Mouse (Mus musculus) stomach, embryonic 15.5 days (tissue): ENCODE results near the gene Pom121l2. TPM values are rescaled to one million over a fixed set of nuclear protein-coding genes. Genes with fewer than 3 reads are reported as not detected.

Experiments
- ATAC-seq: fragments of 200-750 bp; cut with Nextera tagmentation; 2 replicates; pipeline ENCODE4 v1.8.0; 2017; ENCODE audit warnings: low read depth, moderate number of reproducible peaks, moderate TSS enrichment; ENCODE audit not compliant: insufficient read depth, low FRiP score
- H3K27ac ChIP-seq: fragments of 300-500 bp; sonication (generic); 2 replicates; pipeline ENCODE4 v1.5.1; 2015; ENCODE audit warnings: mild to moderate bottlenecking, inconsistent platforms
- H3K27me3 ChIP-seq: fragments of 300-500 bp; sonication (generic); replicated peaks from 2 replicates; pipeline ENCODE4 v1.6.1; 2015; ENCODE audit warnings: inconsistent platforms
- H3K36me3 ChIP-seq: fragments of 300-500 bp; sonication (generic); 2 replicates; pipeline ENCODE4 v1.6.1; 2015; ENCODE audit warnings: inconsistent platforms
- H3K4me1 ChIP-seq: fragments of 300-500 bp; sonication (generic); 2 replicates; pipeline ENCODE4 v1.6.1; 2015; ENCODE audit warnings: inconsistent platforms
- H3K4me2 ChIP-seq: fragments of 300-500 bp; sonication (generic); 2 replicates; pipeline ENCODE4 v1.6.1; 2015; ENCODE audit warnings: mild to moderate bottlenecking, inconsistent platforms
- H3K4me3 ChIP-seq: fragments of 300-500 bp; sonication (generic); replicated peaks from 2 replicates; pipeline ENCODE4 v1.5.1; 2015; ENCODE audit warnings: inconsistent platforms
- H3K9ac ChIP-seq: fragments of 300-500 bp; sonication (generic); 2 replicates; pipeline ENCODE4 v1.6.1; 2015; ENCODE audit warnings: inconsistent platforms
- H3K9me3 ChIP-seq: fragments of 300-500 bp; sonication (generic); 2 replicates; pipeline ENCODE4 v1.6.1; 2016; ENCODE audit warnings: inconsistent platforms
- WGBS: fragments of 180-500 bp; shearing (Covaris S2); methylation state at CpG from one replicate; pipeline ENCODE4 v1.1.7; 2015; 5-methylcytosine and 5-hydroxymethylcytosine counted together
- polyA plus RNA-seq: library from polyadenylated mRNA; unstranded; fragments of >200 nt; fragmentation: Nextera tagmentation; extraction: Ambion mirVana; gene quantifications from 2 replicates; pipeline ENCODE4 v1.2.1, GENCODE M21; 2015

The Pom121l2 gene
- polyA plus RNA-seq, 1 experiment from 2014 or later: 0.12 TPM

DNA sequence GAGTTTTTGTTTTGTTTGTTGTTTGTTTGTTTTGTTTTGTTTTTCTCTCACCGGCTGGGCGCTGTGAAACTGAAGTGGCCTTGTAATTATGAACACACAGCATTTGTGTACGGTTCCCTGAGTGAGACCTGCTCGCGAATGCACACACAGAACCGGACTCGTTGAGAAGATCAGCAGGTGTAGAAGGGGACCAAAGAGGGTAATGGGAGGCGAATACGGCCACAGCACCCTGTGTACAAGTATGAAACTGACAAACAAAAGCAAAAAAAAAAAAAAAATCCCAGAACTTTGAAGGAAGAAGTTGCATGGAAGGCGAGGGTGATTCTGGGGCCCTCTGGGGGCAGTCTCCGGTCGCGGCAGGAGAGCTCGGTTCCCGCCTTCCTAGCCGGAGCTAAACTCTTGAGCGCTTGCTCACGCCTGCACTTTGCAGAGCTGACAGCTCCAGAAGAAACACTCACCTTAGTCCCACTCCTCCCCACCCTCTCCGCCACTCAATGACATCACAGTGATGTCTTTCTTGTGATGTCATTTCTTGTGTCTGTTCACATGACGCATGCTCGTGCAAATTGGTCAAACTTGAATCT lies 14.4 kb downstream of the Pom121l2 start:
- peak overlapping the region; percentile 42 for H3K4me3 ChIP-seq
- H3K36me3 ChIP-seq: no peaks in the 10 kb centered on the region
- H3K27me3 ChIP-seq: peaks cover 49% of the 10 kb centered on the region
- H3K4me2 ChIP-seq: peak overlapping the region; percentile 67
- peaks cover 12% of the 10 kb centered on the region; the same call in 1 of the 2 replicates for H3K4me1 ChIP-seq
- WGBS: 2% methylated on average over 21 of the region's 21 CpGs
- ATAC-seq: no peak
- no peaks in the 10 kb centered on the region for H3K9me3 ChIP-seq
- no peak overlapping the region for H3K27ac ChIP-seq
- no peak overlapping the region for H3K9ac ChIP-seq

DNA sequence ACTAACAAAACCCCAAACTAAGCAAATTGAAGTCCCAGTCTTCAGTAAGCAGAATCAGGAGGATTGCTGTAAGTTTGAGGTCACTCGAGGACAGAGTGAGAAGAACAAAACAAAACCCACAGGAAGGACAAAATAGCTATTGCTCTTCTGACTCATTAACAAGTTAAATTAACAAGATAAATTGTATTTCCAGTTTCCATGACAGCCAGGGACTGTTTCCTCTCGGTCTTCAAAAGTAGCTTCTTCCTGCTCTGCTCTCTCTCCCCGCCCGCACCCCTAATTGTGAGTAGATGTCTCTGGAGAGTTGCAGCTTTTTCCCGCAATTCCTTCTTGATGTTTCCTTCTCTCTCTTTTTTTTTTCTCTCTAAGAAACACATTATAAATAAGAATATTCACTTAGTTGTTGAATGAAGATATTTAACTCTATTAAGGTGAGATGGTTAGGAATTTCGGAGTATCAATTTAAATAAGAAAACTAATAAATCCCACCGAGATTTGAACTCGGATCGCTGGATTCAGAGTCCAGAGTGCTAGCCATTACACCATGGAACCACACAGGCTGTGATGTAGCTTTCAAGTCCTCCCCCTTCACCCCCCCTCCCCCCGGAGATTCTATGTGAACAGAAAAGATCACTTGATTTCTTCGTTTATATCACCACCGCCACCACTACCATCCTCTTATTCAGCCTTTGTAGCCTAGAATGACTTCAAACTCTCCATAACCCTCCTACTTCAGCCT lies 15.3 kb downstream of the Pom121l2 start:
- Histone ChIP-seq H3K4me1 (peaks cover 12% of the 10 kb centered on the region; the same call in 1 of the 2 replicates), H3K27me3 (peaks cover 56% of the 10 kb centered on the region), H3K9ac (no peak overlapping the region), H3K4me2 (peak overlapping the region; percentile 67), H3K36me3 (no peaks in the 10 kb centered on the region), H3K27ac (no peak overlapping the region), H3K4me3 (peak overlapping the region; percentile 42), H3K9me3 (no peaks in the 10 kb centered on the region)
- no peak for ATAC-seq
- WGBS: 3% methylated on average over 12 of the region's 12 CpGs

DNA sequence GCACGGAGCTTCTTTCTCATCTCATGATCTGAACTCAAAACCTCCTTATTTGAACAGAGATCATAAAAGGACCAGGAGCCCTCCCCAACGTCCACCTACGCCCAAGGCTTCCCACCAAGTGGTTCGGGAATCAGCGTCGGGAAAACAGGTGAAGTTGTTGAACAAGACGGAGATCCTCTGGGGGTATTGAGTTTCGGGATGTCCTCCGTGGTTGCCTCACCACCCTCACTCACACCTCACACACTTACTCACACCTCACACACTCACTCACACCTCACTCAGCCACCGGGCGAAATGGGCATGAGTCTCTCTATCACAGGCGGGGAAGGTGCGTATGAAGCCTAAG lies 15.8 kb downstream of the Pom121l2 start:
- H3K4me1 ChIP-seq: peaks cover 12% of the 10 kb centered on the region; the same call in 1 of the 2 replicates
- WGBS: 2% methylated on average over 13 of the region's 13 CpGs
- no peaks in the 10 kb centered on the region for H3K36me3 ChIP-seq
- H3K9me3 ChIP-seq: no peaks in the 10 kb centered on the region
- peak overlapping the region; percentile 44 for H3K4me2 ChIP-seq
- H3K4me3 ChIP-seq: peak overlapping the region; percentile 23
- no peak overlapping the region for H3K27ac ChIP-seq
- no peak overlapping the region for H3K9ac ChIP-seq
- ATAC-seq: no peak
- H3K27me3 ChIP-seq: peaks cover 61% of the 10 kb centered on the region

DNA sequence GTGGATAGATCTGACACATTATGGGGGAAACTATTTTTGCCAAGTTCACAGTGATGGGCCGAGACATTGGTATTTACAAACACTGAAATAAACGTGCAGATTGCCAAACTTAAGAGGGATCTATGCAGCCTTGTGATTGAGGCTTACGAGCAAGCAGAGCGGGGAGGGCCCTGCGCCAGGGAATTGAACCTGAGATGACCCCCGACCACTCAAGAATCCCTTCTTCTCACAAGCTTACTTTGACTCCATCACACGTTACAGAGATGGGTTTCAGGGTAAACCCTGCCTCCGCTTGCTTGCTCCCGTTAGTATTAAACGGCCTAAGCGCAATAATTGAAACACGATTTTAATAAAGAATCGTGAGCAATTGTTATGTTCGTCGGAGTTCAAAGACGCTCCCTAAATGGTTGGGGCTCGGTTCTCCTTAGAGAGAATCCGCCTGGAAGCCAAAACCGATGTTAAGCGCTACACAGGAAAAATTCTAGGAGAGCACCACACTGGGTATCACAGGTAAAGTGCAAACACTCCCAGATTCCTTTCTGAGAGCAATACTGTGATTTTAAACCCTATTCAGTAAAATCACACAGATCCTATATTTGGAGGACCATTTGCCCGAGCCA lies 16.3 kb downstream of the Pom121l2 start:
- no peak overlapping the region for H3K27ac ChIP-seq
- peak overlapping the region; percentile 44 for H3K4me2 ChIP-seq
- H3K9ac ChIP-seq: no peak overlapping the region
- H3K9me3 ChIP-seq: no peaks in the 10 kb centered on the region
- no peak for ATAC-seq
- 3% methylated on average over 21 of the region's 21 CpGs for WGBS
- H3K36me3 ChIP-seq: no peaks in the 10 kb centered on the region
- peaks cover 12% of the 10 kb centered on the region; the same call in 1 of the 2 replicates for H3K4me1 ChIP-seq
- peaks cover 65% of the 10 kb centered on the region for H3K27me3 ChIP-seq
- H3K4me3 ChIP-seq: peak overlapping the region; percentile 23; the same call in 1 of the 2 replicates

DNA sequence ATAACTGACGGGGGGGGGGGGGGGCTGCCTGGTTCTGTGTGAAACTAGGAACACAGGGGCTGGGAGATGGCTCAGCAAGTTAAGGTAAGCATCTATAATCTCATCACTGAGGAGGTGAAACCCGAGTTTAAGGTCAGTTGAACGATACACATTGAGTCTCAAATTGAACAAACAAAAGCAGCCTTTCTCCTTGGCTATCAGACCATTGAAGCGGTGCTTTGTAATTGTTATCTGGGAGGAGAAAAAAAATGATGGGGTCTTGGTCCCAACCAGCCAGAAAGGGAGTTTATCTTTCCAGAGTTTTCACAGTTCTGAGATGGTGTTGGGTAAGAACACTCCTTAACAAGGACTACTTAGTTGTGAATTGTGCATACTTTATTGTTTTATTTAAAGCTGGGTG lies 16.8 kb downstream of the Pom121l2 start:
- Histone ChIP-seq H3K4me3 (no peak overlapping the region), H3K27me3 (peaks cover 63% of the 10 kb centered on the region), H3K9me3 (no peaks in the 10 kb centered on the region), H3K4me2 (no peak overlapping the region), H3K36me3 (no peaks in the 10 kb centered on the region), H3K4me1 (peaks cover 12% of the 10 kb centered on the region; the same call in 1 of the 2 replicates), H3K9ac (no peak overlapping the region), H3K27ac (no peak overlapping the region)
- 10% methylated on average over 4 of the region's 4 CpGs for WGBS
- ATAC-seq: no peak

DNA sequence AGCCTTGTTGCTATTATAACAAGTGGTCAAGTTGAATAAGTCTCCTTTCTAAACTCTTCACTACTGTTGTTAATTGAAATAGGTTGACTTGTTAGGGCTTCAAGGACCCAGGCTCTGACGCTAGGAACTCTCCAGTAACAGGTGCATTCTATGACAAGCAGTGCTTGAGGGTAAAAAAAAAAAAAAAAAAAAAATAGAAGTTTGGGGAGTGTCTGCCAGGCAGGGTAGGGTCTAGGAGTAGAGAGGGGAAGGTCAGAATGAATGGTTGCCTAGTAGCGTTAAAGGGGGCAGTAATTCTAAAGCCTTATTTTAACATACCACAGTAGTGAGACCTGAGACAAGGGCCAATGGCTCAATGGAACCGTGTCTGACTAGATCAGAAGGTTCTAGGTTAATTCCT lies 17.4 kb downstream of the Pom121l2 start:
- no peak overlapping the region for H3K9ac ChIP-seq
- H3K9me3 ChIP-seq: no peaks in the 10 kb centered on the region
- H3K4me1 ChIP-seq: peaks cover 12% of the 10 kb centered on the region; the same call in 1 of the 2 replicates
- H3K27me3 ChIP-seq: peaks cover 66% of the 10 kb centered on the region
- H3K4me3 ChIP-seq: no peak overlapping the region
- no peaks in the 10 kb centered on the region for H3K36me3 ChIP-seq
- 31% methylated on average over 3 of the region's 3 CpGs for WGBS
- H3K4me2 ChIP-seq: no peak overlapping the region
- no peak for ATAC-seq
- H3K27ac ChIP-seq: no peak overlapping the region

DNA sequence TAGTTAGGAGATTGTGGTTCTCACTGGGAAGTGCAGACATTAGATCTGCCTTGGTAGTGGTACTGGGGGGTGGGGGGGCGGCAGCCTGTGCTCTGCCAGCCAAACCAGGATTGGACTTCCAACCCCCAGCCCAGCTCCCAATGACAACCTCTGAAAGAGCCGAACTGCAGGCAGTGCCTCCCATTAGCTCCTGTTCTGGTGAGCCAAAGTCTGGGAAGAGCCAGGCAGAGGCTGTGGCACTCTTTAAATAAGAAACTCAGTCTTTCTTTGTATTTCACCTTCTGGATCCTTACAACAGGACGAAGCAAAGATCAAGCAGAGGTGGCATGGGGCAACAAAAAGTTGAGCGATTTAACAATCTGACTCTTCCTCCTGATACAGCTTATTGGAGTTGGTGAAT lies 18.2 kb downstream of the Pom121l2 start:
- Histone ChIP-seq H3K9ac (no peak overlapping the region), H3K27ac (no peak overlapping the region), H3K27me3 (peaks cover 74% of the 10 kb centered on the region), H3K4me3 (no peak overlapping the region), H3K9me3 (no peaks in the 10 kb centered on the region), H3K4me1 (peaks cover 12% of the 10 kb centered on the region; the same call in 1 of the 2 replicates), H3K4me2 (no peak overlapping the region), H3K36me3 (no peaks in the 10 kb centered on the region)
- WGBS: 41% methylated on average over 4 of the region's 4 CpGs
- no peak for ATAC-seq

DNA sequence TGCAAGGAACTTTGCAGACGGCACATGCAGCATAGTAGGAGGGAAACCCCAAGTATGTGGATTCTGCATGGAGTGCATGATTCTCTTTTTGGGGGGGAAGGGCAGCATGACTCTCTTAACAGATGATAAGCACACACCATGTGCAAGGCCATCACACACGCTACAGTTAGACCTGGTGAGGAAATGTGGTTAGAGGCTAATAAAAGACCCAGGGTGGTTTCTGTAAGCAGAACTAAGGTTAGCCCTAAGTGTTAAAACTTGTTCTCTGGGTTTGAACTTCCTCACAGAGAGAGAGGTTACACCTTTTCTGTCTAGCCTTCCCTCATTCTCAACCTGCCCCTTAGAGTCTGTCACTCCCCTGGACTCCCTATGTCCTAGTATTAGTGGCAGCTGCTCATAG lies 20.4 kb downstream of the Pom121l2 start:
- H3K27me3 ChIP-seq: peaks cover 91% of the 10 kb centered on the region
- H3K4me1 ChIP-seq: peaks cover 6% of the 10 kb centered on the region; the same call in 1 of the 2 replicates
- no peaks in the 10 kb centered on the region for H3K36me3 ChIP-seq
- H3K9ac ChIP-seq: no peak overlapping the region
- ATAC-seq: no peak
- no peak overlapping the region for H3K27ac ChIP-seq
- H3K4me2 ChIP-seq: no peak overlapping the region
- WGBS: 57% methylated on average over 2 of the region's 2 CpGs
- no peak overlapping the region for H3K4me3 ChIP-seq
- no peaks in the 10 kb centered on the region for H3K9me3 ChIP-seq

DNA sequence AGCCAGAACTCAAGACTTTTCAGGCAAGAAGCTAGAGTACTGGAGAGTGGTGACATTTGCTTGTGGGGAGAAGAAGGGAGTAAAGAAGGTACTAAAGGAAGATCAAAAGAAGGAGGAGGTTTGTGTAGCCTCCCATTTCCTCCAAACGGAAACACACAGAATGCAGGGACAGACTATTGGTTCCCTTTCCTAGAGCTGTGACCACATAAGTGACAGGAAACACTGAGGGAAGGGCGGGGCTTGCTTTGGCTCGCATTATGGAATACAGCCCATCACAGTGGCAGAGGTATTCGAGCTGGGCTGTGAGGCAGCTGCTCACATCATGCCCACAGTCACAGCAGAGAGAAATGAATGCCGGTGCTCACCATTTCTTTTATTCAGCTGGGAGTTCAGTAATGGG lies 20.8 kb downstream of the Pom121l2 start:
- Histone ChIP-seq H3K4me2 (no peak overlapping the region), H3K36me3 (no peaks in the 10 kb centered on the region), H3K27me3 (peaks cover 91% of the 10 kb centered on the region), H3K4me3 (no peak overlapping the region), H3K4me1 (peaks cover 10% of the 10 kb centered on the region), H3K27ac (no peak overlapping the region), H3K9me3 (no peaks in the 10 kb centered on the region), H3K9ac (no peak overlapping the region)
- ATAC-seq: no peak
- WGBS: 23% methylated on average over 5 of the region's 5 CpGs

DNA sequence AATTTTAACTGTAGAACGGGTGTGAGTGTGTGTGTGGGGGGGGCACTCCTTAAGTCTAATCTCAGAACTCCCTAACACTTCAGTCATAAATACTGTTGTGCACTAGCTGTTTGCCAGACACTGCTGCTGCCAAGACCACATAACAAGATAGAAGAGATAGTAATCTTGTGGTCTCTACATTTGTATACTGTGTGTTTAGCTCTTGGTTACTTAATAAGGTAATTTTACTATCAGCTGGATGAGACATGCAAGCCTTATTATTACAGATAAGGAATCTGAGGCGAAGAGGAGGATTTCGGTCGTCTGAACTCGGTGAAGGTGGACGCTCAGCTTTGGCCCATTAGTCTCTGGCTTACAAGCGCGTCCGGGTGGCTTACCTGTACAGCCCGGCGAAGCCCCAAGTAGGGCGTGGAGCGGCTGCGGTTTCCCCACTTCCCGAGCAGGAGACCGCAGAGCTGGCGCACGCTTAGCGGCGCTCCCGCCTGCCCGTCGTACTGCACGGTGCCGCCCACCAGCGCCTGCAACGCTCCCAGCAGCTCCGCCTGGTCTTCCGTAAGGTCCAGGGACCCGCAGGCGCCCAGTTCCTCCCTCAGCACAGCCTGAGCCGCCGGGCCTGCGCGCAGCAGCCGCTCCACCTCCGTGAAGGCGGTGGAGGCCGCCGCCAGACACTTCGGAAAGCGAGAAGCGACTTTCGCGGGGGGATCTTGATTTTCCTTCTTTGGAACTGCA lies 24.8 kb downstream of the Pom121l2 start:
- no peak overlapping the region; the same call in 1 of the 2 replicates for H3K27ac ChIP-seq
- ATAC-seq: peak; percentile 87

DNA sequence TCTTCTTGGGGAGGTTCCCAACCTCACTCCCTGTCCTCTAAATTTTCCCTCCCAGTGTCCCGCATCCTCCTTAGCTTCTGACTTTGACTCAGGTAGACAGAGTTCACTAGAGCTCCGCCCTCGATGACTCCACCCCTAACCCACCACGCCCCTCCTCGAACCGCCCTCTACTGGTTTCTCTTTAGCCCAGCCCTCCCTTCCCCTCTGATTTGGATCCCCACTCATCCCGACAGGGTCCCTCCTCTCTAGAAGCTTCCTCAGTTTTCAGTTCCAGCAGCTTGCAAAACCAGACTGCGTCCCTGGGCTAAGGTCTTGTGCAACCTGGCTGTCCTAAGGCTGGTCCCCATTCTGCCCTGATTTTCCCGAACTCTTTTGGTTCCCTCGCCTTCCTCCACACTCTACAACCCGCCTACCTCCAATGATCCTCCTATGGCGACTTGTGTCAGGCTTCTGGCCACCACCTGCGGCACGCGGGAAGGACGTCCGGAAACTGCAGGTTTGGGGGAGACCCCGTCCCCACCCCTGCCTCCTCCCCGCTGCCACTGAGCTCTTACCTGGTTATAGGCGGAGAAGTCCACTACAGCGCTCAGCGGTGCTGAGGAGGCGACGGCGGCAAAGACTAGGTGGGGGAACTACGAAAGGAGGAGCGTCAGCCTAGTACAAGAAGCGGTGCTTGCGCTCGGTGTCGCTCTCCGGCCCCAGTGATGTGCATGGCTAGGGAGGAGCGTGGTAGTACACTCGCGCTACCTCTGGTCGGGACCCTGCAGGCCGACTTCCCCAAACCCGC lies 25.5 kb downstream of the Pom121l2 start:
- peak overlapping the region; percentile 34; the same call in 1 of the 2 replicates for H3K9ac ChIP-seq
- H3K27me3 ChIP-seq: peaks cover 85% of the 10 kb centered on the region
- H3K36me3 ChIP-seq: no peaks in the 10 kb centered on the region
- WGBS: under 1% methylated on average over 38 of the region's 38 CpGs
- H3K27ac ChIP-seq: no peak overlapping the region
- H3K4me1 ChIP-seq: peaks cover 9% of the 10 kb centered on the region
- peak overlapping the region; percentile 50 for H3K4me3 ChIP-seq
- ATAC-seq: peak; percentile 94
- peak overlapping the region; percentile 96 for H3K4me2 ChIP-seq
- H3K9me3 ChIP-seq: no peaks in the 10 kb centered on the region

More for the DNA sequence above, 24.8 kb downstream of the Pom121l2 start:
- Histone ChIP-seq H3K4me1 (peaks cover 9% of the 10 kb centered on the region), H3K9me3 (no peaks in the 10 kb centered on the region), H3K4me3 (peak overlapping the region; percentile 50), H3K36me3 (no peaks in the 10 kb centered on the region), H3K4me2 (peak overlapping the region; percentile 96), H3K9ac (peak overlapping the region; percentile 23; the same call in 1 of the 2 replicates), H3K27me3 (peaks cover 88% of the 10 kb centered on the region)
- under 1% methylated on average over 45 of the region's 45 CpGs for WGBS
